Mouse (Mus musculus) midbrain, embryonic 11.5 days (tissue): ENCODE measurements at regions not wholly inside any gene's neighbourhood (a gene's known extent, or its start where the extent isn't known, plus 50 kb on each side); places are given as distances from the start of the nearest gene placed in this dataset.

Source experiments
- ATAC-seq: fragments of 200-750 bp; cut with Nextera tagmentation; 2 replicates; pipeline ENCODE4 v1.8.0; 2017; ENCODE audit warnings: moderate TSS enrichment, moderate library complexity; ENCODE audit not compliant: low FRiP score
- DNase-seq: peaks from one replicate; pipeline ENCODE4 v3.0.0; 2015; ENCODE audit warnings: low spot score; ENCODE audit errors: missing footprints
- H3K27ac ChIP-seq: fragments of 300-500 bp; sonication (generic); 2 replicates; pipeline ENCODE4 v1.5.1; 2014; ENCODE audit warnings: low read depth, low read length
- H3K27me3 ChIP-seq: fragments of 300-500 bp; sonication (generic); 2 replicates; pipeline ENCODE4 v1.6.1; 2014; ENCODE audit warnings: mild to moderate bottlenecking, low read length, moderate library complexity, mixed read lengths; ENCODE audit not compliant: control insufficient read depth, insufficient read depth
- H3K36me3 ChIP-seq: fragments of 300-500 bp; sonication (generic); 2 replicates; pipeline ENCODE4 v1.6.1; 2014; ENCODE audit warnings: mild to moderate bottlenecking, low read length, moderate library complexity, mixed read lengths; ENCODE audit not compliant: control insufficient read depth, insufficient read depth
- H3K4me1 ChIP-seq: fragments of 300-500 bp; sonication (generic); 2 replicates; pipeline ENCODE4 v1.6.1; 2014; ENCODE audit warnings: low read length; ENCODE audit not compliant: control insufficient read depth, insufficient read depth
- H3K4me2 ChIP-seq: fragments of 300-500 bp; sonication (generic); 2 replicates; pipeline ENCODE4 v1.6.1; 2014; ENCODE audit warnings: mild to moderate bottlenecking, moderate library complexity
- H3K4me3 ChIP-seq: fragments of 300-500 bp; sonication (generic); 2 replicates; pipeline ENCODE4 v1.5.1; 2014; ENCODE audit warnings: low read depth, low read length
- H3K9ac ChIP-seq: fragments of 300-500 bp; sonication (generic); 2 replicates; pipeline ENCODE4 v1.6.1; 2014; ENCODE audit warnings: low read length
- H3K9me3 ChIP-seq: fragments of 300-500 bp; sonication (generic); 2 replicates; pipeline ENCODE4 v1.6.1; 2016; ENCODE audit warnings: low read length; ENCODE audit not compliant: control insufficient read depth
- WGBS: fragments of 180-500 bp; shearing (Covaris S2); extraction: QIAGEN DNeasy Blood & Tissue Kit; methylation state at CpG from one replicate; pipeline ENCODE4 v1.1.7; 2014; 5-methylcytosine and 5-hydroxymethylcytosine counted together

DNA sequence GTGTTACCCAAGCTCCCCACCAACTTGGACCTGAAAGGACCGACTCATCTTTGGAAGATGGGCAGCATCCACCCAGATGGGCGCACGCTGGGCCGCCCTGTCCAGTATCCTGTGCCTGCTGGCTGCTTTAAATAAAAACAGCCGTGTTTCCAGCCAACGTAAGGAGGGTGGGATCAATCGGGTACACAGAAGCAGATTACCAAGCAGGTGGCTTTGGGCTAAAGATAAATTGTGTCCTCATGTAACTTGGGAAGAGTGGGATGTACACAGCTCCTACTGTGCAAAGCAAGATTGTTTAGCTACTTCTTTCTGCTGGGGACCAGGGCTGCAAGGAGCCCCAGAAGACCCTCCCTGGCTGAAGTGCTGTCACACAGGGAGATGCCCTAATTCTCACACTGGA lies 310.6 kb upstream of the Dio3 start:
- Histone ChIP-seq H3K4me3 (no peak overlapping the region), H3K27ac (no peak overlapping the region), H3K27me3 (no peaks in the 10 kb centered on the region), H3K9me3 (no peaks in the 10 kb centered on the region), H3K9ac (no peak overlapping the region), H3K4me2 (no peak overlapping the region), H3K4me1 (no peaks in the 10 kb centered on the region), H3K36me3 (no peaks in the 10 kb centered on the region)
- ATAC-seq (no peak), DNase-seq (no peak)
- 85% methylated on average over 7 of the region's 7 CpGs for WGBS

GRCm38 (mm10) chr12:109971508-109971907 lies 307.4 kb upstream of the Dio3 start:
- no peaks in the 10 kb centered on the region for H3K27me3 ChIP-seq
- no peaks in the 10 kb centered on the region for H3K4me1 ChIP-seq
- no peak overlapping the region for H3K27ac ChIP-seq
- ATAC-seq, result no peak
- WGBS, result 74% methylated on average over 3 of the region's 3 CpGs
- H3K4me3 ChIP-seq, result no peak overlapping the region
- no peaks in the 10 kb centered on the region for H3K9me3 ChIP-seq
- no peak overlapping the region for H3K4me2 ChIP-seq
- no peaks in the 10 kb centered on the region for H3K36me3 ChIP-seq
- no peak overlapping the region for H3K9ac ChIP-seq
- no peak for DNase-seq

DNA sequence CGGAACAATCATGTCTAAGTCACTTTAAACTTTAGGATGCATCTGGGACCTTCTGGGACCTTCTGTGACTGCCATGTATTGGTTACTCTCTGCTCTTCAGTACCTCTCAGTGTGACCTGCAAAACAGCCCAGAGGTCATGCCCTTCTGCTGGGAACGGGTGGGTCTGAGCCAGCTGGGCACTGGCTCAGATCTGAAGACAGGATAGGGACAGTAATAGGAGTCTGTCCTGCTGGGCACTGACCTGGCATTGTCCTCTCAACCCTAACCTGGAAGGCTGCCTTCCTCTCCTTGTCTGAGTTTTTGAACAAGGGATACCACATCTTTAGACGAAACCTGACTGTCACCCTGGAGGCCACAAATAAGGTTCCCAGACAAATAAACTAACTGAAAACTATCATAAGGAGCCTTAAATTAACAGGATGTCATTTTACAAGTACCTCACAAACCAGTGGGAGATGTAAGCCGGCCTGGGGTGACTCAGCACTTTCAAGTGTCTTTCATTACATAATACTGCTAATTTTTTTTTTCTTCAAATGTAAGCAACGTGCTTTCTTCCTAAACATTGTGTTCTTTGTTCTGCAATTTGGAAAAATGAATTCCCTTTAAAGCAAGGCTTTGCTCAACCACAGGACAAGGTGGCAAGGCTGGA lies 306.4 kb upstream of the Dio3 start:
- no peaks in the 10 kb centered on the region for H3K27me3 ChIP-seq
- H3K36me3 ChIP-seq, result no peaks in the 10 kb centered on the region
- 70% methylated on average over 5 of the region's 5 CpGs for WGBS
- H3K9me3 ChIP-seq, result no peaks in the 10 kb centered on the region
- H3K27ac ChIP-seq, result no peak overlapping the region
- no peak for DNase-seq
- no peak for ATAC-seq
- no peak overlapping the region for H3K4me3 ChIP-seq
- H3K4me2 ChIP-seq, result no peak overlapping the region
- H3K4me1 ChIP-seq, result no peaks in the 10 kb centered on the region
- H3K9ac ChIP-seq, result no peak overlapping the region

DNA sequence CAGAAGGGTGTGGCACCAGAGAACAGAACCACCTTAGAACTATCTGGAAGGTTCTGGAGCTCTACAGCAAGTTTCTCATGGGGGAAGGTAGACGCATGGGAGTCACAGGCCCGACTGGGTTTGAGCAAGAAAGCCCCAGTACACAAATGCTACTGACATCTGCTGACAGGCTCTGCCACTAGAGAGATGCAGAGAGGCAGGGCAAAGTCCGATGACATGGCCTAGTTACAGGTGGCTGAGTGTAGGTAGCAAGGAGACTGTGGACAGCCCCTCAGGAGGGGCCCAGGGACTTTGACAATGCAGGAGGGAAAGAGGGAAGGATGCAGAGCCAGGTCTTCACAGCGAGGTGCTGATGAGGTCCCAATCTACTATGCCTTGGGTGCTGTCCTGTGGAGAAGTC lies 305.3 kb upstream of the Dio3 start:
- Histone ChIP-seq H3K9me3 (no peaks in the 10 kb centered on the region), H3K36me3 (no peaks in the 10 kb centered on the region), H3K4me3 (no peak overlapping the region), H3K9ac (no peak overlapping the region), H3K27ac (no peak overlapping the region), H3K4me1 (no peaks in the 10 kb centered on the region), H3K27me3 (no peaks in the 10 kb centered on the region), H3K4me2 (no peak overlapping the region)
- ATAC-seq, result no peak
- WGBS, result 91% methylated on average over 4 of the region's 4 CpGs
- DNase-seq, result no peak

DNA sequence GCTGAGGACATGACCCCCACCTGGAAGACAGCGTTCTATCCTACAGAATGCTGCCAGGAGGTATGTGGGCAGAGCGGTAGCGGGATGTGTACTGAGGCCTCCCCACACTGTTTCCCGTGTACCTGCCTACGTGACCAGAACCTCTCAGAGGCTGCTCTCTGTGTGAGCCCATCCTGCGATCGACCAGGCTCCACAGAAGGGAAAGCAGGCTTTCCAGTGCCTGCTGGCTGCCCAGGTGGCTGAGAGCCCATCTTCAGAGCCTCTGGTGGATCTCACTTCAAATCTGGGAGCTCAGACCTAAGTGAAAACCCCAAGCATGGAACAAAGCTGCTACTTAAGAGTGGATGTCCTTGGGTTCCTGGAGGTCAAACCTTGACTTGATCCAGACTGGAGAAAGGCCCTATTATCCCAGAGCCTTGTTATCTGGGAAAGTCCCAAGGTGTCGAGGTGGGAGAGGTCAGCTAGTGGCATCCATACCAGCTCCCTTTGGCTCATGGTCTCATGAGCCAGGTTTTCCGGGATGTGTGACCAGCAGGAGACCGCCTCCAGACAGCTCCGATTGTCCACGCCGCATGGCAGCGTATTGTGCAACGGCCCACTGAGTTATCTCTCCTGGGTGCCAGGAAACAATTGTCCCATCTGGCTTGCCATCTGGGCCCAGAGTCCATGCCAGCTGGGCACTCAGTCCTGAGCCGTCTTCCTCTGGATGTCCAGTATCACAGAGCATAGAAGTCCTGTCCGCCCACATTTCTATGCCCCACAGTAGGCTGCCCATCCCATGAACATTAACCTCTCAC lies 303.5 kb upstream of the Dio3 start:
- Histone ChIP-seq H3K36me3 (no peaks in the 10 kb centered on the region), H3K27ac (no peak overlapping the region), H3K4me3 (no peak overlapping the region), H3K4me1 (no peaks in the 10 kb centered on the region), H3K4me2 (no peak overlapping the region), H3K9me3 (no peaks in the 10 kb centered on the region), H3K27me3 (no peaks in the 10 kb centered on the region), H3K9ac (no peak overlapping the region)
- no peak for ATAC-seq
- DNase-seq, result no peak
- 85% methylated on average over 17 of the region's 17 CpGs for WGBS

DNA sequence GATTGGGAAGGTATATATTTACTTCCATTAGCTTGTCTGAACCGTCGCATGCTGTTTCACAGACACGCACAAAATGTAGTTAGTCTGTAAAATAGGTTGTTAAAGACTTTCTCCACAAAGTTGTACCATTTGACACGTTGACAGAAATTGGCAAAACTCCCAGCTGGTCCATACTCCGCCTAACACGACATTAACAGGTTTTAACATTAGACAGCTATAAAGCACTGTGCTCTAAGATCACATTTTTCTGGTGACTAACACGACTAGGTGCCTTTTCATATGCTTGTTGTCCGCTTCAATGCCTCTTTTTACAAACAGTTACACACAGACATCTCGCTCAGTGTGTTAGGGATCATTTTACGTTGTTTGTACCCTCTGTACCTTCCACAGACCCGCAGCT lies 294.2 kb upstream of the Dio3 start:
- H3K9ac ChIP-seq, result no peak overlapping the region
- WGBS, result 88% methylated on average over 11 of the region's 11 CpGs
- H3K27ac ChIP-seq, result no peak overlapping the region
- DNase-seq (no peak), ATAC-seq (no peak)
- H3K9me3 ChIP-seq, result no peaks in the 10 kb centered on the region
- H3K4me3 ChIP-seq, result no peak overlapping the region
- no peak overlapping the region for H3K4me2 ChIP-seq
- no peaks in the 10 kb centered on the region for H3K4me1 ChIP-seq
- no peaks in the 10 kb centered on the region for H3K27me3 ChIP-seq
- H3K36me3 ChIP-seq, result no peaks in the 10 kb centered on the region

- DNase-seq, result no peak
Measured at GRCm38 (mm10) chr12:109993410-109993809, 285.5 kb upstream of the Dio3 start.

DNA sequence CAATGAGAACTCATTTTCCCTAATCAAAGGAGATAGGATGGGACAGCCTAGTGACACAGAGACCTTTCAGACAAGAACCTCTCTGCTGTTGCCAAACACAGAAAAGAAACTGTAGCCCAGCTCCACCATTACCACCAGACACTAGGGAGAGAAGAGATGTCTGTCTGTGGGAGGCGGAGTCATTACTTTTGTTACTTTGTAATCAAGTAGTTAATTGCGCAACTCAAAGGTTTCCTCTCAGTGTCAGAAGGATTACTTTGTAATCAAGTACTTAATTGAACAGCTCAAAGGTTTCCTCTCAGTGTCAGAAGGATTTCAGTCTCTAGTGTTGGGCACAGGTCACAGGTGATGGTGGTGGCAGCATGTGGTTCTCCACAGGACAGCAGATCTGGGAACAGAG lies 276.2 kb upstream of the Dio3 start:
- ATAC-seq, result no peak

More at GRCm38 (mm10) chr12:109993410-109993809, 285.5 kb upstream of the Dio3 start:
- no peak overlapping the region for H3K4me3 ChIP-seq
- no peaks in the 10 kb centered on the region for H3K36me3 ChIP-seq
- H3K4me1 ChIP-seq, result no peaks in the 10 kb centered on the region
- WGBS, result 89% methylated on average over 7 of the region's 7 CpGs
- H3K9ac ChIP-seq, result no peak overlapping the region
- no peak for ATAC-seq
- H3K9me3 ChIP-seq, result no peaks in the 10 kb centered on the region; the same call in 1 of the 2 replicates
- H3K27me3 ChIP-seq, result no peaks in the 10 kb centered on the region
- H3K27ac ChIP-seq, result no peak overlapping the region
- H3K4me2 ChIP-seq, result no peak overlapping the region

GRCm38 (mm10) chr12:110009136-110009535 lies 269.7 kb upstream of the Dio3 start:
- H3K4me3 ChIP-seq, result no peak overlapping the region
- WGBS, result 47% methylated on average over 4 of the region's 4 CpGs
- no peak overlapping the region for H3K4me2 ChIP-seq
- DNase-seq, result peak; percentile 41
- H3K36me3 ChIP-seq, result no peaks in the 10 kb centered on the region
- H3K9me3 ChIP-seq, result no peaks in the 10 kb centered on the region
- no peak for ATAC-seq
- H3K9ac ChIP-seq, result no peak overlapping the region
- H3K4me1 ChIP-seq, result no peaks in the 10 kb centered on the region
- no peaks in the 10 kb centered on the region for H3K27me3 ChIP-seq
- no peak overlapping the region for H3K27ac ChIP-seq

More for the DNA sequence above, 276.2 kb upstream of the Dio3 start:
- Histone ChIP-seq H3K27ac (no peak overlapping the region), H3K36me3 (no peaks in the 10 kb centered on the region), H3K9ac (no peak overlapping the region), H3K4me3 (no peak overlapping the region), H3K4me1 (no peaks in the 10 kb centered on the region), H3K4me2 (no peak overlapping the region), H3K9me3 (no peaks in the 10 kb centered on the region), H3K27me3 (no peaks in the 10 kb centered on the region)
- DNase-seq, result no peak
- WGBS, result 92% methylated on average over 2 of the region's 2 CpGs
